Mouse (Mus musculus) heart, embryonic 14.5 days (tissue): ENCODE results near the gene Cpn1. TPM values are rescaled to one million over a fixed set of nuclear protein-coding genes. Genes with fewer than 3 reads are reported as not detected.

Experiments
- polyA plus RNA-seq: library from polyadenylated mRNA; unstranded; fragments of >200 nt; fragmentation: Nextera tagmentation; extraction: Ambion mirVana; gene quantifications from 2 replicates; pipeline ENCODE4 v1.2.1, GENCODE M21; 2014

Cpn1 gene
- polyA plus RNA-seq, 1 experiment from 2014 or later = 0.91 TPM

Other genes with a start within 250 kb of the Cpn1 start
- 9.2 and 9.4 TPM in 2 replicates for gene Cutc, start 233.6 kb downstream of the Cpn1 start, polyA plus RNA-seq
- 10.0 and 11.3 TPM in 2 replicates for gene Cox15, start 233.6 kb downstream of the Cpn1 start, polyA plus RNA-seq
- 0.03 TPM in 2 replicates for gene Abcc2, start 204.4 kb downstream of the Cpn1 start, polyA plus RNA-seq
- 9.8 and 10.7 TPM in 2 replicates for gene Dnmbp, start 46.4 kb downstream of the Cpn1 start, polyA plus RNA-seq
- gene Cyp2c23, start 42.7 kb upstream of the Cpn1 start, polyA plus RNA-seq = not detected in 2 replicates
- 12.2 and 13.9 TPM in 2 replicates for gene Erlin1, start 83.2 kb upstream of the Cpn1 start, polyA plus RNA-seq
- 32.2 and 33.9 TPM in 2 replicates for gene Chuk, start 120.9 kb upstream of the Cpn1 start, polyA plus RNA-seq
- 15.1 and 15.2 TPM in 2 replicates for gene Cwf19l1, start 149.3 kb upstream of the Cpn1 start, polyA plus RNA-seq
- gene Bloc1s2, start 159.9 kb upstream of the Cpn1 start, polyA plus RNA-seq = 60.0 and 66.1 TPM in 2 replicates
- gene Pkd2l1, start 205.9 kb upstream of the Cpn1 start, polyA plus RNA-seq = not detected in 2 replicates
- 0.32 TPM in 1 of 2 replicates, not detected in the other for gene Scd3, start 216.7 kb upstream of the Cpn1 start, polyA plus RNA-seq